Mouse (Mus musculus) ES-E14 (cell line): Measurements from ENCODE around the gene Gm17660. TPM values are rescaled to one million over a fixed set of nuclear protein-coding genes. Genes with fewer than 3 reads are reported as not detected.

Experiments used
- DNase-seq: peaks from one replicate; pipeline ENCODE4 v3.0.0-alpha.2; 2013; ENCODE audit warnings: low read depth, low spot score
- H3K27ac ChIP-seq: 2 replicates; pipeline ENCODE4 v1.5.1; 2012; ENCODE audit warnings: low read depth, mild to moderate bottlenecking, low read length, moderate library complexity, mixed read lengths; ENCODE audit not compliant: poor library complexity, insufficient read depth, severe bottlenecking
- H3K36me3 ChIP-seq: 2 replicates; pipeline ENCODE4 v1.6.1; 2012; ENCODE audit warnings: mild to moderate bottlenecking, low read length, moderate library complexity, mixed read lengths; ENCODE audit not compliant: control insufficient read depth, poor library complexity, insufficient read depth, severe bottlenecking
- H3K4me1 ChIP-seq, 2 experiments: fragments of 150-350 bp in 1 of 2; sonication (generic) in 1 of 2; 2 replicates each; pipeline ENCODE4 v1.6.1; 2012; ENCODE audit warnings: low read length in 2 of 2, mild to moderate bottlenecking in 1 of 2, mixed read lengths in 1 of 2; ENCODE audit not compliant: control insufficient read depth in 2 of 2, insufficient read depth in 2 of 2, poor library complexity in 1 of 2
- H3K4me3 ChIP-seq, 2 experiments: fragments of 150-350 bp in 1 of 2; sonication (generic) in 1 of 2; 2 replicates each; pipeline ENCODE4 v1.5.1; 2012; ENCODE audit warnings: low read length in 2 of 2, low read depth in 1 of 2, mild to moderate bottlenecking in 1 of 2, mixed read lengths in 1 of 2; ENCODE audit not compliant: insufficient read depth in 1 of 2, poor library complexity in 1 of 2, severe bottlenecking in 1 of 2
- H3K9ac ChIP-seq: 2 replicates; pipeline ENCODE4 v1.6.1; 2012; ENCODE audit warnings: low read depth, mild to moderate bottlenecking, low read length, mixed read lengths; ENCODE audit not compliant: poor library complexity, insufficient read depth, severe bottlenecking
- H3K9me3 ChIP-seq: fragments of 150-350 bp; sonication (generic); 2 replicates; pipeline ENCODE4 v1.6.1; 2012; ENCODE audit warnings: low read depth, mild to moderate bottlenecking, low read length; ENCODE audit not compliant: control insufficient read depth, insufficient read depth
- CHD2 ChIP-seq: IDR thresholded peaks from 2 replicates; pipeline ENCODE4 v1.6.1; 2014; ENCODE audit warnings: mild to moderate bottlenecking, low read depth, low read length, inconsistent platforms
- HCFC1 ChIP-seq: IDR thresholded peaks from 2 replicates; pipeline ENCODE4 v1.6.1; 2012; ENCODE audit warnings: low read length, inconsistent platforms, borderline replicate concordance; ENCODE audit not compliant: insufficient read depth
- MAFK ChIP-seq: IDR thresholded peaks from 2 replicates; pipeline ENCODE4 v1.6.1; 2014; ENCODE audit warnings: mild to moderate bottlenecking, low read depth, low read length, inconsistent platforms; ENCODE audit not compliant: insufficient read depth
- ZC3H11A ChIP-seq: IDR thresholded peaks from 2 replicates; pipeline ENCODE4 v1.6.1; 2012; ENCODE audit warnings: low read depth, mild to moderate bottlenecking, inconsistent platforms, low read length, borderline replicate concordance
- ZNF384 ChIP-seq: IDR thresholded peaks from 2 replicates; pipeline ENCODE4 v1.6.1; 2012; ENCODE audit warnings: low read depth, low read length, inconsistent platforms
- in situ Hi-C, 2 experiments: fragments of 600-800 bp; cut with MboI; formaldehyde crosslinking; loops; one replicate each; pipeline ENCODE4 v1.15.1; 2025; ENCODE audit warnings: low sequenced_read_pairs in 2 of 2, inconsistent platforms in 1 of 2; ENCODE audit not compliant: unreplicated experiment in 2 of 2
- total RNA-seq: library from RNA; depleted of rRNA; stranded (reverse); fragments of 300-350 nt; gene quantifications from 2 replicates; pipeline ENCODE4 v1.2.3, GENCODE M21; 2012

The Gm17660 gene
- total RNA-seq, 1 experiment: not detected

- H3K9ac ChIP-seq: no peak overlapping the region
- peaks cover 3% of the 10 kb centered on the region; the same call in 1 of the 2 replicates for H3K9me3 ChIP-seq
- no peak overlapping the region for H3K27ac ChIP-seq
- no peak overlapping the region for H3K4me3 ChIP-seq
- TF ChIP-seq ZC3H11A (no peak), HCFC1 (no peak), CHD2 (no peak), MAFK (no peak), ZNF384 (no peak)
- in situ Hi-C loops: no loop called here
- peaks cover 41% of the 10 kb centered on the region for H3K36me3 ChIP-seq
- H3K4me1 ChIP-seq: no peaks in the 10 kb centered on the region
- no peak for DNase-seq
Measured at GRCm38 (mm10) chr5:104058021-104058420, 19.4 kb downstream of the Gm17660 start.

GRCm38 (mm10) chr5:104056295-104056694, 21.1 kb downstream of the Gm17660 start:
- Histone ChIP-seq H3K4me1 (no peaks in the 10 kb centered on the region), H3K36me3 (peaks cover 29% of the 10 kb centered on the region), H3K9ac (no peak overlapping the region), H3K27ac (no peak overlapping the region), H3K9me3 (no peaks in the 10 kb centered on the region), H3K4me3 (no peak overlapping the region)
- TF ChIP-seq HCFC1: no peak
- TF ChIP-seq MAFK: no peak
- TF ChIP-seq ZC3H11A: no peak
- TF ChIP-seq CHD2: no peak
- TF ChIP-seq ZNF384: no peak
- in situ Hi-C loops: no loop called here
- DNase-seq: no peak

- Histone ChIP-seq H3K4me1 (no peaks in the 10 kb centered on the region), H3K9me3 (no peaks in the 10 kb centered on the region), H3K36me3 (peaks cover 28% of the 10 kb centered on the region), H3K9ac (no peak overlapping the region), H3K27ac (no peak overlapping the region), H3K4me3 (no peak overlapping the region)
- TF ChIP-seq CHD2 (no peak), HCFC1 (no peak), ZC3H11A (no peak), MAFK (no peak), ZNF384 (no peak)
- in situ Hi-C loops: no loop called here
- DNase-seq: no peak
Measured at GRCm38 (mm10) chr5:104055816-104056215, 21.6 kb downstream of the Gm17660 start.

DNA sequence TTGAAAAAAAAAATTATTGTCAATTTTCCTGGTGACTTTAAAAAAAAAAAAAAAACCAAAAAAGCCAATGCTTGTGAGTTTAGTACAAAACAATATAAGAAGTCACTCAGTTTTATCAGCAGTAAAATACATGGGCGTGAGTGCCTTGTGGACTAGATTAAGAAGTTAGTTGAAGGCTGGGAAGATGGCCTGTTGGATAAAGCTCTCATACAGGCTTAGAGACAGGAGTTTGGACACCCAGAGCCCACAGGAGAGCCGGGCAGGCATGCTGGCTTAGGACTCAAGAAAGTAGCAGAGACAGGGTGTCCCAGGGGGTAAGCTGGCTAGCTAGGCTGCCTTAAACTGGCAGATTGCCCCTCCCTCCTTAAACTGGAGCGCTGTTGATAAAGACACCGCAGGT, 22.5 kb downstream of the Gm17660 start:
- Histone ChIP-seq H3K36me3 (peaks cover 23% of the 10 kb centered on the region), H3K9me3 (no peaks in the 10 kb centered on the region)

DNA sequence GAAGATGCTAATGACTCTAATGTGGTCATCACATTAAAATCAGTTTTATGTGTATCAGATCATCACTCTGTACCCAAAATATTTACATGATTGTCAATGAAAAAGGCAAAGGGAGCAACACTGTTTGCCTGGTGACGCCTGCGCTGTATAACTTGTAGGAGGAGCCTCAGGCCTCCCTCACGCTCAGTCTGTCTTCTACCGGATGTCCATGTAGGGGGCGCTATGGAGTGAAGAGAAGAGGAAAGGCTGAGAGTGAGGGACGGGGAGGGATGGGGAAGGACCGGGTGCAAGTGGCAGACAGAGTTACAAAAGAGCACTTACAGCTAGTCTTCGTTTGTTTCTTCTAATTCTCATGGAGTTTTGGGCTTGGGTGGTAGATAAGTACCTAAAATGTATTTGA, 24.5 kb downstream of the Gm17660 start:
- Histone ChIP-seq H3K4me1 (peaks cover 0 to 4% of the 10 kb centered on the region in 2 experiments; a peak in 2 of 4 replicates), H3K36me3 (peaks cover 16% of the 10 kb centered on the region), H3K4me3 (no peak overlapping the region), H3K9me3 (no peaks in the 10 kb centered on the region), H3K27ac (no peak overlapping the region), H3K9ac (no peak overlapping the region)
- DNase-seq: peak; percentile 68
- no peak for TF ChIP-seq MAFK
- TF ChIP-seq ZNF384: no peak
- no peak for TF ChIP-seq HCFC1
- in situ Hi-C loops: no loop called here

More for the DNA sequence above, 22.5 kb downstream of the Gm17660 start:
- Histone ChIP-seq H3K4me3 (no peak overlapping the region), H3K9ac (no peak overlapping the region), H3K27ac (no peak overlapping the region), H3K4me1 (peaks cover 0 to 3% of the 10 kb centered on the region in 2 experiments; a peak in 2 of 4 replicates)
- in situ Hi-C loops: no loop called here
- TF ChIP-seq ZC3H11A (no peak), CHD2 (no peak), ZNF384 (no peak), HCFC1 (no peak), MAFK (no peak)
- no peak for DNase-seq
